Comparison of ENCODE assay signal across 7 mouse cellular contexts in genomic region chrX:38635638-38635931, GRCm38 (mm10). TPM values are rescaled to one million over a fixed set of nuclear protein-coding genes. Genes with fewer than 3 reads are reported as not detected.
DNase-seq lines count a peak whose midpoint lies in the region; ATAC-seq and TF ChIP-seq lines count a peak whose summit lies in the region.

No protein-coding gene starts in this region.

- no peaks in the 10 kb centered on the region for H3K36me3 ChIP-seq in lung, postnatal 0 days (ENCODE audit: insufficient read depth, low read length)
- H3K36me3 ChIP-seq in forebrain, embryonic 14.5 days (ENCODE audit: control insufficient read depth, insufficient read depth, low read length): no peaks in the 10 kb centered on the region
- H3K36me3 ChIP-seq in liver, embryonic 11.5 days (ENCODE audit: control insufficient read depth, insufficient read depth, low read length): no peaks in the 10 kb centered on the region
- H3K36me3 ChIP-seq in stomach, embryonic 16.5 days (ENCODE audit: control insufficient read depth, insufficient read depth, low read length): no peaks in the 10 kb centered on the region

- H3K9me3 ChIP-seq in lung, postnatal 0 days (ENCODE audit: low read length): no peaks in the 10 kb centered on the region
- H3K9me3 ChIP-seq in forebrain, embryonic 14.5 days (replicated peaks; ENCODE audit: control insufficient read depth, low read length): no peaks in the 10 kb centered on the region
- no peaks in the 10 kb centered on the region for H3K9me3 ChIP-seq in liver, embryonic 11.5 days (ENCODE audit: control insufficient read depth, low read length)
- H3K9me3 ChIP-seq in stomach, embryonic 16.5 days (replicated peaks; ENCODE audit: control insufficient read depth, low read length): no peaks in the 10 kb centered on the region

- TF ChIP-seq EP300 in lung, postnatal 0 days (IDR thresholded peaks at IDR 0.05): peak; percentile 59; the same call in 1 of the 2 replicates

- no peaks in the 10 kb centered on the region for H3K4me1 ChIP-seq in lung, postnatal 0 days (ENCODE audit: insufficient read depth, low read depth, low read length)
- H3K4me1 ChIP-seq in forebrain, embryonic 14.5 days (ENCODE audit: control insufficient read depth, insufficient read depth, low read length): no peaks in the 10 kb centered on the region
- H3K4me1 ChIP-seq in liver, embryonic 11.5 days (replicated peaks; ENCODE audit: control insufficient read depth, insufficient read depth, low read length): no peaks in the 10 kb centered on the region
- no peaks in the 10 kb centered on the region for H3K4me1 ChIP-seq in stomach, embryonic 16.5 days (ENCODE audit: control insufficient read depth, insufficient read depth, low read length)

- no peak overlapping the region for H3K9ac ChIP-seq in lung, postnatal 0 days (replicated peaks; ENCODE audit: low read depth)
- 0 out of 2 replicates have a peak overlapping the region, but pooled peaks have one; percentile 25 for H3K9ac ChIP-seq in forebrain, embryonic 14.5 days (ENCODE audit: low read length)
- peak overlapping the region; percentile 43; the same call in 1 of the 2 replicates for H3K9ac ChIP-seq in liver, embryonic 11.5 days (ENCODE audit: low read depth, low read length)
- H3K9ac ChIP-seq in stomach, embryonic 16.5 days (ENCODE audit: low read length): peak overlapping the region; percentile 58

- no peak for TF ChIP-seq CTCF in lung, postnatal 0 days (IDR thresholded peaks at IDR 0.05)

- ATAC-seq in lung, postnatal 0 days: no peak; the same call in 1 of the 2 replicates
- 0 out of 2 replicates have a peak, but pooled peaks have one; percentile 0 for ATAC-seq in forebrain, embryonic 14.5 days
- no peak for ATAC-seq in liver, embryonic 11.5 days (replicated peaks; ENCODE audit: low FRiP score)
- ATAC-seq in stomach, embryonic 16.5 days (ENCODE audit: insufficient read depth, low FRiP score): peak; percentile 31; the same call in 1 of the 2 replicates

- H3K4me2 ChIP-seq in lung, postnatal 0 days (replicated peaks; ENCODE audit: low read depth, low read length): peak overlapping the region; percentile 42
- H3K4me2 ChIP-seq in forebrain, embryonic 14.5 days (ENCODE audit: low read length): peak overlapping the region; percentile 44
- H3K4me2 ChIP-seq in liver, embryonic 11.5 days: peak overlapping the region; percentile 58
- H3K4me2 ChIP-seq in stomach, embryonic 16.5 days (ENCODE audit: low read depth, low read length): peak overlapping the region; percentile 58

- no peaks in the 10 kb centered on the region for H3K27me3 ChIP-seq in lung, postnatal 0 days (replicated peaks; ENCODE audit: insufficient read depth, low read length)
- H3K27me3 ChIP-seq in forebrain, embryonic 14.5 days (replicated peaks; ENCODE audit: control insufficient read depth, insufficient read depth, low read length): no peaks in the 10 kb centered on the region
- H3K27me3 ChIP-seq in liver, embryonic 11.5 days (replicated peaks; ENCODE audit: control insufficient read depth, insufficient read depth, low read length): no peaks in the 10 kb centered on the region
- H3K27me3 ChIP-seq in stomach, embryonic 16.5 days (ENCODE audit: control insufficient read depth, insufficient read depth, low read length): no peaks in the 10 kb centered on the region

- peak overlapping the region; percentile 32; the same call in 1 of the 2 replicates for H3K27ac ChIP-seq in lung, postnatal 0 days (ENCODE audit: low read length)
- no peak overlapping the region for H3K27ac ChIP-seq in forebrain, embryonic 14.5 days (ENCODE audit: low read depth, low read length)
- no peak overlapping the region for H3K27ac ChIP-seq in liver, embryonic 11.5 days (ENCODE audit: low read depth, low read length)
- H3K27ac ChIP-seq in stomach, embryonic 16.5 days (ENCODE audit: low read length): peak overlapping the region; percentile 84

- peak overlapping the region; percentile 31; the same call in 1 of the 2 replicates for H3K4me3 ChIP-seq in lung, postnatal 0 days (ENCODE audit: low read depth, low read length)
- H3K4me3 ChIP-seq in forebrain, embryonic 14.5 days (ENCODE audit: low read depth, low read length): peak overlapping the region; percentile 26
- H3K4me3 ChIP-seq in liver, embryonic 11.5 days (ENCODE audit: low read depth, low read length): peak overlapping the region; percentile 42
- H3K4me3 ChIP-seq in stomach, embryonic 16.5 days (replicated peaks; ENCODE audit: low read length): peak overlapping the region; percentile 47

- DNase-seq in lung, postnatal 0 days (ENCODE audit: low spot score): no peak
- DNase-seq in lung, postnatal 14 days: no peak
- DNase-seq in forebrain, embryonic 14.5 days (ENCODE audit: low spot score): no peak
- DNase-seq in liver, embryonic 11.5 days (ENCODE audit: low spot score): no peak
- no peak for DNase-seq in ovary, adult 18-20 months (ENCODE audit: low spot score)
- DNase-seq in adrenal gland, adult 2 months: no peak

RNA-seq across cellular contexts. Expression of gene C1galt1c1, which starts 0.7 kb away (rescaled TPM):
- 59.0 and 70.6 TPM in 2 replicates for polyA plus RNA-seq in lung, postnatal 0 days (2015; fragmentation: Nextera tagmentation; extraction: Ambion mirVana)
- polyA plus RNA-seq in forebrain, embryonic 14.5 days (2014; fragmentation: Nextera tagmentation; extraction: Ambion mirVana): 28.5 and 29.9 TPM in 2 replicates
- 18.1 and 22.1 TPM in 2 replicates for polyA plus RNA-seq in liver, embryonic 11.5 days (2014; fragmentation: Nextera tagmentation; extraction: Ambion mirVana)
- 43.7 and 48.3 TPM in 2 replicates for polyA plus RNA-seq in stomach, embryonic 16.5 days (2015; fragmentation: Nextera tagmentation; extraction: Ambion mirVana)
- 10 to 100 TPM; 26.6 to 27.3 TPM for total RNA-seq in adrenal gland, adult 2 months (2021)
- 0.90 and 0.98 TPM in 2 replicates for polyA plus RNA-seq in adrenal gland, adult 2 months (2012; rRNA removed)

RNA-seq across cellular contexts. Expression of gene Mcts1, which starts 35.2 kb away (rescaled TPM):
- polyA plus RNA-seq in lung, postnatal 0 days (2015; fragmentation: Nextera tagmentation; extraction: Ambion mirVana): 80.1 and 81.4 TPM in 2 replicates
- 160 and 162 TPM in 2 replicates for polyA plus RNA-seq in forebrain, embryonic 14.5 days (2014; fragmentation: Nextera tagmentation; extraction: Ambion mirVana)
- polyA plus RNA-seq in liver, embryonic 11.5 days (2014; fragmentation: Nextera tagmentation; extraction: Ambion mirVana): 84.6 and 86.6 TPM in 2 replicates
- polyA plus RNA-seq in stomach, embryonic 16.5 days (2015; fragmentation: Nextera tagmentation; extraction: Ambion mirVana): 93.6 and 96.1 TPM in 2 replicates
- total RNA-seq in adrenal gland, adult 2 months (2021): 10 to 100 TPM; 74.4 to 74.8 TPM
- polyA plus RNA-seq in adrenal gland, adult 2 months (2012; rRNA removed): 2.5 and 3.1 TPM in 2 replicates

RNA-seq across cellular contexts. Expression of gene Cul4b, which starts 59.6 kb away (rescaled TPM):
- 11.4 and 13.6 TPM in 2 replicates for polyA plus RNA-seq in lung, postnatal 0 days (2015; fragmentation: Nextera tagmentation; extraction: Ambion mirVana)
- polyA plus RNA-seq in forebrain, embryonic 14.5 days (2014; fragmentation: Nextera tagmentation; extraction: Ambion mirVana): 24.1 and 24.6 TPM in 2 replicates
- 39.6 and 45.6 TPM in 2 replicates for polyA plus RNA-seq in liver, embryonic 11.5 days (2014; fragmentation: Nextera tagmentation; extraction: Ambion mirVana)
- polyA plus RNA-seq in stomach, embryonic 16.5 days (2015; fragmentation: Nextera tagmentation; extraction: Ambion mirVana): 19.4 and 23.4 TPM in 2 replicates
- 10 to 100 TPM; 34.9 to 39.0 TPM for total RNA-seq in adrenal gland, adult 2 months (2021)
- polyA plus RNA-seq in adrenal gland, adult 2 months (2012; rRNA removed): 3.2 TPM in 2 replicates

Comparison
In these comparisons a context has a peak if more than half of its experiments do, and no peak if none do; other contexts are left out.
1. ATAC-seq: peak in forebrain, embryonic 14.5 days (single experiment) and stomach, embryonic 16.5 days (single experiment); none in lung, postnatal 0 days (single experiment) and liver, embryonic 11.5 days (single experiment).
2. H3K27ac ChIP-seq: peak in lung, postnatal 0 days (single experiment) and stomach, embryonic 16.5 days (single experiment); none in forebrain, embryonic 14.5 days (single experiment) and liver, embryonic 11.5 days (single experiment).
3. RNA of gene Mcts1, which starts 35.2 kb away (polyA plus RNA-seq): 160 to 162 TPM in forebrain, embryonic 14.5 days, 93.6 to 96.1 TPM in stomach, embryonic 16.5 days, 84.6 to 86.6 TPM in liver, embryonic 11.5 days and 80.1 to 81.4 TPM in lung, postnatal 0 days; 2.5 to 3.1 TPM in adrenal gland, adult 2 months; every median in the first group is over 10 times any median in the second.
4. Peak in every context shown above with its lines, with median percentiles within 50 percentile points of each other: H3K4me2 ChIP-seq and H3K4me3 ChIP-seq.